Mouse (Mus musculus) MEL (cell line): ENCODE measurements at regions not wholly inside any gene's neighbourhood (a gene's known extent, or its start where the extent isn't known, plus 50 kb on each side); places are given as distances from the start of the nearest gene placed in this dataset.

Experiments used
- DNase-seq: peaks from one replicate; pipeline ENCODE4 v3.0.0; 2011; ENCODE audit warnings: low read depth, low spot score
- H3K27ac ChIP-seq: 2 replicates; pipeline ENCODE4 v1.5.1; 2012; ENCODE audit warnings: low read depth, mild to moderate bottlenecking, control low read depth, low read length, moderate library complexity; ENCODE audit not compliant: control insufficient read depth
- H3K27me3 ChIP-seq, 2 experiments: fragments of 150-350 bp in 1 of 2; sonication (generic) in 1 of 2; 2 replicates each; pipeline ENCODE4 v1.6.1; 2012; ENCODE audit warnings: low read length in 2 of 2, mild to moderate bottlenecking in 2 of 2, improper control_type of control experiment in 1 of 2, moderate library complexity in 1 of 2; ENCODE audit not compliant: insufficient read depth in 2 of 2, control insufficient read depth in 1 of 2
- H3K36me3 ChIP-seq, 2 experiments: 2 replicates each; pipeline ENCODE4 v1.6.1; 2012 to 2014; ENCODE audit warnings: low read length in 2 of 2, improper control_type of control experiment in 1 of 2, inconsistent platforms in 1 of 2, mild to moderate bottlenecking in 1 of 2; ENCODE audit not compliant: insufficient read depth in 2 of 2, control insufficient read depth in 1 of 2
- H3K4me1 ChIP-seq, 2 experiments: fragments of 150-350 bp in 1 of 2; sonication (generic) in 1 of 2; 2 replicates each; pipeline ENCODE4 v1.6.1; 2012; ENCODE audit warnings: low read length in 2 of 2, improper control_type of control experiment in 1 of 2, mild to moderate bottlenecking in 1 of 2; ENCODE audit not compliant: insufficient read depth in 2 of 2, control insufficient read depth in 1 of 2
- H3K4me3 ChIP-seq, 2 experiments: fragments of 150-350 bp in 1 of 2; sonication (generic) in 1 of 2; 2 replicates each; pipeline ENCODE4 v1.5.1; 2012; ENCODE audit warnings: low read depth in 2 of 2, low read length in 2 of 2, mild to moderate bottlenecking in 2 of 2, moderate library complexity in 2 of 2, control low read depth in 1 of 2, improper control_type of control experiment in 1 of 2; ENCODE audit not compliant: control insufficient read depth in 1 of 2, insufficient read depth in 1 of 2
- H3K79me2 ChIP-seq: 2 replicates; pipeline ENCODE4 v1.6.1; 2012; ENCODE audit warnings: mild to moderate bottlenecking, low read length, moderate library complexity; ENCODE audit not compliant: control insufficient read depth, poor library complexity, insufficient read depth
- H3K9ac ChIP-seq: 2 replicates; pipeline ENCODE4 v1.6.1; 2012; ENCODE audit warnings: low read depth, mild to moderate bottlenecking, control low read depth, low read length, moderate library complexity; ENCODE audit not compliant: control insufficient read depth, poor library complexity, severe bottlenecking
- H3K9me3 ChIP-seq: fragments of 150-350 bp; sonication (generic); replicated peaks from 2 replicates; pipeline ENCODE4 v1.6.1; 2012; ENCODE audit warnings: mild to moderate bottlenecking, low read length, improper control_type of control experiment, moderate library complexity; ENCODE audit not compliant: insufficient read depth
- BHLHE40 ChIP-seq: IDR thresholded peaks from 2 replicates; pipeline ENCODE4 v1.6.1; 2012; ENCODE audit warnings: low read depth, mild to moderate bottlenecking, inconsistent platforms, low read length, improper control_type of control experiment, borderline replicate concordance
- E2F4 ChIP-seq: IDR thresholded peaks from 2 replicates; pipeline ENCODE4 v1.6.1; 2011; ENCODE audit warnings: low read depth, low read length, improper control_type of control experiment, borderline replicate concordance
- JUND ChIP-seq: IDR thresholded peaks from 2 replicates; pipeline ENCODE4 v1.6.1; 2011; ENCODE audit warnings: low read depth, mild to moderate bottlenecking, improper control_type of control experiment, low read length
- KAT2A ChIP-seq: conservative IDR thresholded peaks from 2 replicates; pipeline ENCODE4 v1.6.1; 2012; ENCODE audit warnings: low read depth, low read length, improper control_type of control experiment, inconsistent platforms
- NELFE ChIP-seq: IDR thresholded peaks from 2 replicates; pipeline ENCODE4 v1.6.1; 2011; ENCODE audit warnings: low read depth, low read length, improper control_type of control experiment
- POLR2AphosphoS2 ChIP-seq: IDR thresholded peaks from 2 replicates; pipeline ENCODE4 v1.6.1; 2011; ENCODE audit warnings: low read length, improper control_type of control experiment
- SMC3 ChIP-seq: IDR thresholded peaks from 2 replicates; pipeline ENCODE4 v1.6.1; 2011; ENCODE audit warnings: low read depth, low read length, improper control_type of control experiment
- TCF12 ChIP-seq: IDR thresholded peaks from 2 replicates; pipeline ENCODE4 v1.6.1; 2014; ENCODE audit warnings: low read depth, mild to moderate bottlenecking, inconsistent platforms, low read length, improper control_type of control experiment, moderate library complexity
- UBTF ChIP-seq: IDR thresholded peaks from 2 replicates; pipeline ENCODE4 v1.6.1; 2012; ENCODE audit warnings: low read depth, mild to moderate bottlenecking, inconsistent platforms, low read length, improper control_type of control experiment, moderate library complexity, borderline replicate concordance; ENCODE audit not compliant: insufficient read depth
- ZKSCAN1 ChIP-seq: IDR thresholded peaks from 2 replicates; pipeline ENCODE4 v1.6.1; 2012; ENCODE audit warnings: low read depth, mild to moderate bottlenecking, inconsistent platforms, low read length, improper control_type of control experiment, moderate library complexity

GRCm38 (mm10) chr14:31909291-31909690 lies 78.8 kb upstream of the Ankrd28 start:
- Histone ChIP-seq H3K27me3 (peaks cover 0 to 13% of the 10 kb centered on the region in 2 experiments), H3K4me3 (no peak overlapping the region), H3K9me3 (no peaks in the 10 kb centered on the region), H3K9ac (no peak overlapping the region), H3K4me1 (no peaks in the 10 kb centered on the region), H3K79me2 (no peaks in the 10 kb centered on the region), H3K36me3 (no peaks in the 10 kb centered on the region), H3K27ac (no peak overlapping the region)
- no peak for DNase-seq
- TF ChIP-seq POLR2AphosphoS2, result no peak

DNA sequence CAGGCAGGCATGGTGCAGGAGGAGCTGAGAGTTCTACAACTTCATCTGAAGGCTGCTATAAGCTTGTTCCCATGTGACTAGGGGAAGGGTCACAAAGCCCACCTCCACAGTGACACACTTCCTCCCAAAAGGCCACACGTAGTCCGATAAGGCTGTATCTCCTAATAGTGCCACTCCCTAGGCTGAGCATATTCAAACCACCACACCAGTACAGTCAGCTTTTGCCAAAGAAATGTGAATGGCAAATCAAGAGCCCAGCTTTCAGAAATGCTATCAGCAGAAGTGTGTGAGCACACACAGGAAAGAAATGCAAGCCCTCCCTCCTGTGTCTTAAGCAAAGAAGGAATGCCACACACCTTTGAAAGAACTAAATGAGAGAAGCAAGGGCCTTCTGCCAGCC lies 80.4 kb upstream of the Ankrd28 start:
- Histone ChIP-seq H3K27ac (no peak overlapping the region), H3K9ac (no peak overlapping the region), H3K27me3 (peaks cover 0 to 10% of the 10 kb centered on the region in 2 experiments), H3K79me2 (no peaks in the 10 kb centered on the region), H3K9me3 (no peaks in the 10 kb centered on the region), H3K4me1 (no peaks in the 10 kb centered on the region), H3K36me3 (no peaks in the 10 kb centered on the region), H3K4me3 (no peak overlapping the region)
- TF ChIP-seq NELFE (no peak), E2F4 (no peak), BHLHE40 (no peak)
- no peak for DNase-seq

GRCm38 (mm10) chr14:31918461-31918860 lies 88.0 kb upstream of the Ankrd28 start:
- no peaks in the 10 kb centered on the region for H3K9me3 ChIP-seq
- no peak overlapping the region for H3K4me3 ChIP-seq
- H3K4me1 ChIP-seq, result no peaks in the 10 kb centered on the region
- peaks cover 0 to 1% of the 10 kb centered on the region in 2 experiments; a peak in 2 of 4 replicates for H3K27me3 ChIP-seq
- H3K79me2 ChIP-seq, result no peaks in the 10 kb centered on the region
- H3K9ac ChIP-seq, result no peak overlapping the region
- no peak overlapping the region for H3K27ac ChIP-seq
- TF ChIP-seq JUND, result no peak
- TF ChIP-seq E2F4, result no peak
- no peak for TF ChIP-seq UBTF
- no peak for TF ChIP-seq SMC3
- no peak for TF ChIP-seq TCF12
- no peak for DNase-seq
- H3K36me3 ChIP-seq, result no peaks in the 10 kb centered on the region

DNA sequence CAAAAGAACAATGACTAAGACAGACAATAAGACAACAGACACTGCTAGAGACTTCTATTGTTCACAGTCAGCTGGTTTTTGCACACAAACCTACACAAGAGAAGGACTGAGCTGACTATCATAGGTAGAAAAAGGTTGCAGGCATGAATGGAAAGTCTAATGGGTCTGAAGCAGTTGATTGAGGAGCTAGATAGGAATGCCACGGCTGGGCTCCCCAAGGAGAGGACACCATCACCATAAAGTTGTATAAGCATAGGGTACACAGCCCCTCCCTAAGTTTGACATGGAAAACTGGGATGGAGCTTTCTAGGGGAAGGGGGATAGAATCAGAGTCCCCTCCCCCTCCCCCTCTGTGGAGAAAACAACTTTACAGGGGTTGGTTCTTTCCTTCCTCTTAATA lies 88.5 kb upstream of the Ankrd28 start:
- no peaks in the 10 kb centered on the region for H3K36me3 ChIP-seq
- no peaks in the 10 kb centered on the region for H3K4me1 ChIP-seq
- H3K9me3 ChIP-seq, result no peaks in the 10 kb centered on the region
- no peak for DNase-seq
- no peaks in the 10 kb centered on the region for H3K79me2 ChIP-seq
- no peak overlapping the region for H3K9ac ChIP-seq
- H3K27ac ChIP-seq, result no peak overlapping the region
- H3K27me3 ChIP-seq, result peaks cover 0 to 1% of the 10 kb centered on the region in 2 experiments; a peak in 1 of 4 replicates
- H3K4me3 ChIP-seq, result no peak overlapping the region
- no peak for TF ChIP-seq KAT2A
- no peak for TF ChIP-seq ZKSCAN1
